Mouse (Mus musculus): ENCODE data around the gene Tead4. TPM values are rescaled to one million over a fixed set of nuclear protein-coding genes. Genes with fewer than 3 reads are reported as not detected.

Tead4 gene
- polyA plus RNA-seq, 1 experiment from 2014 or later: 5.5 TPM

GRCm38 (mm10) chr6:128279608-128280007, 21.0 kb downstream of the Tead4 start:
- H3K9me3 ChIP-seq (ENCODE audit: control insufficient read depth, low read length): no peaks in the 10 kb centered on the region
- H3K36me3 ChIP-seq (ENCODE audit: control insufficient read depth, insufficient read depth, low read length): no peaks in the 10 kb centered on the region
- no peak overlapping the region for H3K4me3 ChIP-seq (ENCODE audit: low read length)
- H3K27ac ChIP-seq (ENCODE audit: low read length): no peak overlapping the region
- no peaks in the 10 kb centered on the region for H3K27me3 ChIP-seq (ENCODE audit: control insufficient read depth, insufficient read depth, low read depth, low read length)
- H3K4me1 ChIP-seq (replicated peaks; ENCODE audit: control insufficient read depth, insufficient read depth, low read length): peaks cover 11% of the 10 kb centered on the region; the same call in 1 of the 2 replicates
- H3K9ac ChIP-seq (ENCODE audit: low read length): no peak overlapping the region
- H3K4me2 ChIP-seq (ENCODE audit: low read depth, low read length): no peak overlapping the region
- 37% methylated on average over 5 of the region's 5 CpGs for WGBS
- no peak for ATAC-seq (ENCODE audit: low read depth)

- Histone ChIP-seq H3K4me3 (ENCODE audit: low read length) (no peak overlapping the region), H3K9ac (ENCODE audit: low read length) (no peak overlapping the region), H3K36me3 (ENCODE audit: control insufficient read depth, insufficient read depth, low read length) (no peaks in the 10 kb centered on the region), H3K4me2 (ENCODE audit: low read depth, low read length) (no peak overlapping the region), H3K27me3 (ENCODE audit: control insufficient read depth, insufficient read depth, low read depth, low read length) (no peaks in the 10 kb centered on the region), H3K4me1 (replicated peaks; ENCODE audit: control insufficient read depth, insufficient read depth, low read length) (peaks cover 11% of the 10 kb centered on the region; the same call in 1 of the 2 replicates), H3K27ac (ENCODE audit: low read length) (no peak overlapping the region), H3K9me3 (ENCODE audit: control insufficient read depth, low read length) (no peaks in the 10 kb centered on the region)
- no peak for ATAC-seq (ENCODE audit: low read depth)
- WGBS: 76% methylated on average over 4 of the region's 4 CpGs
Observed at GRCm38 (mm10) chr6:128279099-128279498, 21.5 kb downstream of the Tead4 start.

- Histone ChIP-seq H3K9ac (ENCODE audit: low read length) (no peak overlapping the region), H3K4me1 (replicated peaks; ENCODE audit: control insufficient read depth, insufficient read depth, low read length) (peaks cover 11% of the 10 kb centered on the region; the same call in 1 of the 2 replicates), H3K9me3 (ENCODE audit: control insufficient read depth, low read length) (no peaks in the 10 kb centered on the region), H3K36me3 (ENCODE audit: control insufficient read depth, insufficient read depth, low read length) (no peaks in the 10 kb centered on the region), H3K4me3 (ENCODE audit: low read length) (no peak overlapping the region), H3K27me3 (ENCODE audit: control insufficient read depth, insufficient read depth, low read depth, low read length) (no peaks in the 10 kb centered on the region), H3K27ac (ENCODE audit: low read length) (no peak overlapping the region), H3K4me2 (ENCODE audit: low read depth, low read length) (no peak overlapping the region)
- 76% methylated on average over 11 of the region's 11 CpGs for WGBS
- no peak for ATAC-seq (ENCODE audit: low read depth)
Observed at GRCm38 (mm10) chr6:128277132-128278085, 23.2 kb downstream of the Tead4 start.

GRCm38 (mm10) chr6:128276349-128276748, 24.3 kb downstream of the Tead4 start:
- Histone ChIP-seq H3K4me2 (ENCODE audit: low read depth, low read length) (no peak overlapping the region), H3K27ac (ENCODE audit: low read length) (no peak overlapping the region), H3K4me1 (replicated peaks; ENCODE audit: control insufficient read depth, insufficient read depth, low read length) (peaks cover 11% of the 10 kb centered on the region; the same call in 1 of the 2 replicates), H3K27me3 (ENCODE audit: control insufficient read depth, insufficient read depth, low read depth, low read length) (no peaks in the 10 kb centered on the region), H3K36me3 (ENCODE audit: control insufficient read depth, insufficient read depth, low read length) (no peaks in the 10 kb centered on the region), H3K4me3 (ENCODE audit: low read length) (no peak overlapping the region), H3K9ac (ENCODE audit: low read length) (no peak overlapping the region), H3K9me3 (ENCODE audit: control insufficient read depth, low read length) (no peaks in the 10 kb centered on the region)
- 87% methylated on average over 6 of the region's 6 CpGs for WGBS
- ATAC-seq (ENCODE audit: low read depth): no peak

GRCm38 (mm10) chr6:128275506-128276064, 25.0 kb downstream of the Tead4 start:
- Histone ChIP-seq H3K9ac (ENCODE audit: low read length) (no peak overlapping the region), H3K27ac (ENCODE audit: low read length) (peak overlapping the region; percentile 6; the same call in 1 of the 2 replicates), H3K4me3 (ENCODE audit: low read length) (no peak overlapping the region), H3K4me2 (ENCODE audit: low read depth, low read length) (no peak overlapping the region), H3K9me3 (ENCODE audit: control insufficient read depth, low read length) (no peaks in the 10 kb centered on the region), H3K27me3 (ENCODE audit: control insufficient read depth, insufficient read depth, low read depth, low read length) (no peaks in the 10 kb centered on the region), H3K4me1 (replicated peaks; ENCODE audit: control insufficient read depth, insufficient read depth, low read length) (peaks cover 7% of the 10 kb centered on the region; the same call in 1 of the 2 replicates), H3K36me3 (ENCODE audit: control insufficient read depth, insufficient read depth, low read length) (no peaks in the 10 kb centered on the region)
- 73% methylated on average over 8 of the region's 8 CpGs for WGBS
- peak; percentile 75 for ATAC-seq (ENCODE audit: low read depth)

GRCm38 (mm10) chr6:128273507-128273906, 27.1 kb downstream of the Tead4 start:
- ATAC-seq (ENCODE audit: low read depth): no peak
- Histone ChIP-seq H3K4me1 (replicated peaks; ENCODE audit: control insufficient read depth, insufficient read depth, low read length) (peaks cover 5% of the 10 kb centered on the region; the same call in 1 of the 2 replicates), H3K9ac (ENCODE audit: low read length) (no peak overlapping the region), H3K4me2 (ENCODE audit: low read depth, low read length) (no peak overlapping the region), H3K9me3 (ENCODE audit: control insufficient read depth, low read length) (no peaks in the 10 kb centered on the region), H3K27ac (ENCODE audit: low read length) (no peak overlapping the region), H3K36me3 (ENCODE audit: control insufficient read depth, insufficient read depth, low read length) (no peaks in the 10 kb centered on the region), H3K27me3 (ENCODE audit: control insufficient read depth, insufficient read depth, low read depth, low read length) (no peaks in the 10 kb centered on the region), H3K4me3 (ENCODE audit: low read length) (no peak overlapping the region)
- WGBS: 63% methylated on average over 1 of the region's 1 CpGs

- no peak overlapping the region for H3K4me2 ChIP-seq (ENCODE audit: low read depth, low read length)
- peaks cover 5% of the 10 kb centered on the region; the same call in 1 of the 2 replicates for H3K4me1 ChIP-seq (replicated peaks; ENCODE audit: control insufficient read depth, insufficient read depth, low read length)
- no peaks in the 10 kb centered on the region for H3K9me3 ChIP-seq (ENCODE audit: control insufficient read depth, low read length)
- no peaks in the 10 kb centered on the region for H3K36me3 ChIP-seq (ENCODE audit: control insufficient read depth, insufficient read depth, low read length)
- H3K27me3 ChIP-seq (ENCODE audit: control insufficient read depth, insufficient read depth, low read depth, low read length): no peaks in the 10 kb centered on the region
- 92% methylated on average over 17 of the region's 17 CpGs for WGBS
- H3K9ac ChIP-seq (ENCODE audit: low read length): no peak overlapping the region
- no peak overlapping the region for H3K27ac ChIP-seq (ENCODE audit: low read length)
- no peak overlapping the region for H3K4me3 ChIP-seq (ENCODE audit: low read length)
- no peak for ATAC-seq (ENCODE audit: low read depth)
Observed at GRCm38 (mm10) chr6:128272754-128273153, 27.9 kb downstream of the Tead4 start.

- no peak overlapping the region for H3K4me3 ChIP-seq (ENCODE audit: low read length)
- WGBS: 77% methylated on average over 4 of the region's 4 CpGs
- no peak overlapping the region for H3K27ac ChIP-seq (ENCODE audit: low read length)
- H3K9me3 ChIP-seq (ENCODE audit: control insufficient read depth, low read length): no peaks in the 10 kb centered on the region
- no peak overlapping the region for H3K4me2 ChIP-seq (ENCODE audit: low read depth, low read length)
- no peak overlapping the region for H3K9ac ChIP-seq (ENCODE audit: low read length)
- ATAC-seq (ENCODE audit: low read depth): no peak
- no peaks in the 10 kb centered on the region for H3K4me1 ChIP-seq (replicated peaks; ENCODE audit: control insufficient read depth, insufficient read depth, low read length)
- no peaks in the 10 kb centered on the region for H3K36me3 ChIP-seq (ENCODE audit: control insufficient read depth, insufficient read depth, low read length)
- H3K27me3 ChIP-seq (ENCODE audit: control insufficient read depth, insufficient read depth, low read depth, low read length): no peaks in the 10 kb centered on the region
Observed at GRCm38 (mm10) chr6:128269850-128270249, 30.8 kb downstream of the Tead4 start.

- H3K36me3 ChIP-seq (ENCODE audit: control insufficient read depth, insufficient read depth, low read length): no peaks in the 10 kb centered on the region
- H3K9ac ChIP-seq (ENCODE audit: low read length): no peak overlapping the region
- H3K27ac ChIP-seq (ENCODE audit: low read length): no peak overlapping the region
- no peak overlapping the region for H3K4me3 ChIP-seq (ENCODE audit: low read length)
- H3K27me3 ChIP-seq (ENCODE audit: control insufficient read depth, insufficient read depth, low read depth, low read length): no peaks in the 10 kb centered on the region
- H3K4me1 ChIP-seq (replicated peaks; ENCODE audit: control insufficient read depth, insufficient read depth, low read length): no peaks in the 10 kb centered on the region
- H3K9me3 ChIP-seq (ENCODE audit: control insufficient read depth, low read length): no peaks in the 10 kb centered on the region
- H3K4me2 ChIP-seq (ENCODE audit: low read depth, low read length): no peak overlapping the region
- 86% methylated on average over 8 of the region's 8 CpGs for WGBS
- ATAC-seq (ENCODE audit: low read depth): no peak
Observed at GRCm38 (mm10) chr6:128264870-128265526, 35.6 kb downstream of the Tead4 start.
